Mouse (Mus musculus): ENCODE data around the gene Ccnd3.
"Not testable (repeated sequence)": the region's sequence is repeated elsewhere in the genome, so short reads cannot be mapped to it uniquely, and the experiment has no call there.

Ccnd3 gene

GRCm38 (mm10) chr17:47595248-47596161 is 90.7 kb downstream of the Ccnd3 start:
- no peak for DNase-seq (ENCODE audit: low spot score)

- DNase-seq (ENCODE audit: low spot score), result no peak
Observed at GRCm38 (mm10) chr17:47596162-47596838, 91.4 kb downstream of the Ccnd3 start.

DNA sequence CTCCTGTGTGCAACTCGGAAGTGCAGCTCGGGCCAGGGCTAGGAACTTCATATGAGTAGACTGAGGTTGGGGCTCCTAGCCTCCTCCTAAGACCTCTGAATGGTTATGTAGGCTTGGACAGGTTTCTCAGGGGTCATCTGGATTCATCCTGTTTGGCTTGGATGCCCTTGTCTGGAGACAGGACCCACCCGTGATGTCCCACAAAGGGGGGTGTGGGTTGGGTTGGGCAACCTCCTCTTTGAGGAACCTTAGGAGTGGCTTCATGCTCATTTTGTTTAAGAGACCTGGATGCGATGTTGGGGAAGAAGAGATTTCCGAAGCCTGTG is 92.0 kb downstream of the Ccnd3 start:
- DNase-seq (ENCODE audit: low spot score), result no peak

DNA sequence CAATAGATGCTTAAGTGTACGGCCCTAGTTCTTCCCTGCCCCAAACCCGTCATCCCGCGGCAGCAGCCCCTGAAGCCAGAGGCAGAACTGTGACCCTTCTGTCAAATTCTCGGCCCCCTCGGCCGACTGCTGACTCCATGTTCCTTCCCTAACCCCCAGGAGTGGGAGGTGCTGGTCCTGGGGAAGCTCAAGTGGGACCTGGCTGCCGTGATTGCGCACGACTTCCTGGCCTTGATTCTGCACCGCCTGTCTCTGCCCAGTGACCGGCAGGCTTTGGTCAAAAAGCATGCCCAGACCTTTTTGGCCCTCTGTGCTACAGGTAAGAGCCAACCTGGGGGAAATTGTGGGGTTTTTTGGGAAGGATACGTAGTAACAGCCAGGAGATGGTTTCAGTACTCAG is 92.4 kb downstream of the Ccnd3 start:
- no peak for DNase-seq (ENCODE audit: low spot score)

DNA sequence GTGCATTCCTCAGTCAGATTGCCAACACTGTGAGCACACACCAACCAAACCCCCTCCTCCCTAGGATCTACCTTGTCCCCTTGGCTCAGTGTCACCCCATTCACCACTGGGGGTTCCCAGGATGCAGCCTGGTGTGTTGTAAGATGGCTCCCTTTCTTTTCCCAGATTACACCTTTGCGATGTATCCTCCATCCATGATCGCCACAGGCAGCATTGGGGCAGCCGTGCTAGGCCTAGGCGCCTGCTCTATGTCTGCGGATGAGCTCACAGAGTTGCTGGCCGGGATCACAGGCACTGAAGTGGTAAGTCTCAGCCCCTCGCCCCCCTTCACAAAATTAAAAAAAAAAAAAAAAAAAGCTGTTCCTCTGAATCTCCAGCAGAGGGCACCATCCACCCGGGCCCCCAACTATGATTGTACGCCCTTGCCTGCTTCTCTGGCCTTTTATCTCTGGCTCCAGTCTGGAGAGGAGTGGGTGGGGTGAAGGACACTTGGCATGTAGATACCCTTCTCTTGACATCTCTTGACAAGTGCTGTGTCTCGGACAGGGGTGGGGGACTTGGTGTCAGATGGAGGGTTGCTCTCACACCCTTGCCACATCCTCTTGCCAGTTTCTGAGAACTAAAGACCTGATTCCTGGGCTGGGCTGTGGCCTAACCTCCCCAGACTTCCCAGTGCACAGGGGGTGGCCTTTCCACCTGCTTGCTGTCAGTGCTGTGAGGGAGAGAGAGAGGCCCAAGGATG is 93.2 kb downstream of the Ccnd3 start:
- no peak for DNase-seq (ENCODE audit: low spot score)

- not testable (repeated sequence) for DNase-seq (ENCODE audit: low spot score)
Observed at GRCm38 (mm10) chr17:47598580-47599304, 93.9 kb downstream of the Ccnd3 start.

- DNase-seq (ENCODE audit: low spot score), result no peak
Observed at GRCm38 (mm10) chr17:47599511-47600297, 94.9 kb downstream of the Ccnd3 start.

DNA sequence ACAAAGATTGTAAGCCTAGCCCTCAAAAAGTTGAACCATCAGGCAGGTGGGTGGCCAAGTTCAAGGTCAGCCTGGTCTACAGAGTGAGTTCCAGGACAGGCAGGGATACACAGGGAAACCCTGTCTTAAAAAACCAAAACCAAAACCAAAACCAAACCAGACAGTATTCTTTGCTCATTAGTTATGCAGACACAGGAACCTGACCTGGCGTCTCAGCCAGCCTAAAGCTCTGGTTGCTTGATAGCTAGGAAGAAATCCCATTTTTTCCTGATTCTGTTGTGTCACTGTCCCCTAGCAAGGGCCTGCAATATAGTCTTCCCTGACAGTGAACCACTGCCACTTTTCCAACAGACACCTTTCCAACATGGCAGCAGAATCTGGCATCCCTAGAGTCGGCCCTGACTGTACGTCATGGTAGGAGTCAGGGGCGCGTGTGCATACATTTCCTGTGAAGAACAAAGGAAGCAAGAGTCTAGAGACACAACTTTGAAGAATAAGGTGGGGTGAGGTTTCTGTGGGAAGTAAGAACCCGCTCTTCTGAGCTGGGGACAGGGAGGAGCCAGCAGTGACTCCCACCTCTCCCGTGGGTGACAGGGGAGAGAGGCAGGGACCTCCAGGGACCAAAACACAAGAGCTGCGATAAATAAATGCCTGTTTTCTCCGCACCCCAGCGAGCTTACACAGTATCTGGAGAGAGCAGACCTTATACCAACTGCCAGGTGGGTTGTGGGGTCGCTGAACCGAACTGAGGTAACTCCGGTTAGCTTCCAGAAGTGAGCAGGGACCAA is 95.9 kb downstream of the Ccnd3 start:
- DNase-seq (ENCODE audit: low spot score), result no peak

DNA sequence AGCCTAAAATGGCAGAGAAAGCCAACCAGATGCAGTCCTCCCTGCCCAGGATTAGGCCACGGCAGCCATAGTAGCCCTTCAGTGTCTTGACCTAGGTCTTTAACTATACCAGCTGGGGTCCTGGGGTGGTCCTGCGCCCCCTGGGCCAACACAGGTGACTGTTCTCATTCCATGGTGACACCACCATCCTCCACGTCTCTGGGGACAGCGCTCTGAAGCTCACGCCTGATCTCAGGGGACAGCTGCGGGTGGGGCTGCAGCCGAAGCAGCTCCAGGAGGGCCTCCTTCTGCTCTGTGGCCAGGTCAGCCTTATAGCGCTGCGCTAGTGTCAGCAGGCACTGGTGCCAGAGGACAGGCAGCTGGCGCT is 96.5 kb downstream of the Ccnd3 start:
- no peak for DNase-seq (ENCODE audit: low spot score)

- no peak for DNase-seq (ENCODE audit: low spot score)
Observed at GRCm38 (mm10) chr17:47602289-47602688, 97.4 kb downstream of the Ccnd3 start.

GRCm38 (mm10) chr17:47606220-47606619 is 101.4 kb downstream of the Ccnd3 start:
- DNase-seq (ENCODE audit: low spot score), result no peak

- no peak for DNase-seq (ENCODE audit: low spot score)
Observed at GRCm38 (mm10) chr17:47609182-47609581, 104.3 kb downstream of the Ccnd3 start.

DNA sequence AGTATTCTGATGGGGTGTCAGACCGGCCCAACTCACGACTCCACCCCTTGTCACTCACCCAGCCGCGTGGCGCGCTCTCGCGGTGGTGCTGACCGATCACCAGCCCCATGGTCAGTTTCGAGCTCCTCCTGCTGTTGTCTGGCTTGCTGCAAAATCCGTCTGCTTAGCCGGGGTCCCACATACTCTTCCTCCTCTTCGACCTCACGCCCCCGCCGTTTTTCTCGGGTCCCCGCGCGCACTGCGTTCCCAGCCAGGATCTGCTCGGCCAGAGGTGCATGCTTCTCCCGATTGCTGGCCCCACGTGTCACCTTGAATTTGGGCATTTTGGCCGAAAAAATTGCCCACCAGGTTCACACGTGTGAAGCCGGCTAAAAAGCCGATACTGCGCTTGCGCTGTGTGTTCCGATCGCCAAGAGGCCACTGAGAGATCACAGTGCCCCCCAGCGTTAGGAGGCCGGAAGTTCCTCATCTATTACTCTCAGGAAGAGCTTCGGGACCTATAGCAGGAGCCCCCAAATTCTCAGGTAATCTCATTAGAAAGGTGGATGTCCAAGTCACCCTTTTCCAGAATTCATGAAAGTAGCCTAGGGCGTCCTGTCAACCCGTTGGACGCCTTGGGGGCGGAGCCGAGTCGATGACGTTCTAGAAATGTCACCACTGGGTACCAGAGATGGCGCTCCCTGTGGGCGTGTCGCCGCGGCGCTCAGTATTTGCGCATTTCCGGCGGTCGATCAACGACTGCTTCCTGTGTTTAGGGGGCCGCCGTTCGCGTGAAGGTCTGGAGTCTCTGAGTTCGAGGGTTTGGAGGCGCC is 106.2 kb downstream of the Ccnd3 start, which contains the start of the genes Bysl, Med20 and Gm20517:
Gene Bysl, minus strand, starts transcription at position 644 of the 812 bp plus-strand sequence.
Gene Med20, plus strand, starts transcription at position 734 of the 812 bp plus-strand sequence.
Gene Gm20517, plus strand, starts transcription at position 741 of the 812 bp plus-strand sequence.
- DNase-seq (ENCODE audit: low spot score), result peak; percentile 90

GRCm38 (mm10) chr17:47611661-47611982 is 106.8 kb downstream of the Ccnd3 start:
- DNase-seq (ENCODE audit: low spot score), result no peak

GRCm38 (mm10) chr17:47614018-47614417 is 109.2 kb downstream of the Ccnd3 start:
- DNase-seq (ENCODE audit: low spot score), result no peak

DNA sequence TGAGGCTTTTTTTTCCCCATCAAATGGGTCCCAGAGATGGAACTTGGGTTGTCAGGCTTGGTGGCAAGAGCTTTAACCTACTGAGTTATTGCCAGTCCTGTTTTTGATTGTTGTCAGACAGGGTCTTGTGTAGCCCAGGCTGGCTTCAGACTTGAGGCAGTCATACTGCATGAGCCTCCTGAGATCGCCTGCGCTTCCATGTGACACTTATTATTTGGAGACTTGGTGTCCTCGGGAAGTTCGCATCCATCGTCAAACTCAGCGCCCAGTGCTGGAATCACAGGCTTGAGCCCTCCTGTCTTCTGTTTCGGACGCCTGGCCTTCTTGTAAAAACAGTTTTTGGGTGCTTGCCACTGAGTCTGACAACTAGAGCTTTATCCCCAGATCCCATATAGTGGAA is 111.3 kb downstream of the Ccnd3 start:
- DNase-seq (ENCODE audit: low spot score), result no peak

GRCm38 (mm10) chr17:47616652-47617051 is 111.8 kb downstream of the Ccnd3 start:
- DNase-seq (ENCODE audit: low spot score), result no peak

DNA sequence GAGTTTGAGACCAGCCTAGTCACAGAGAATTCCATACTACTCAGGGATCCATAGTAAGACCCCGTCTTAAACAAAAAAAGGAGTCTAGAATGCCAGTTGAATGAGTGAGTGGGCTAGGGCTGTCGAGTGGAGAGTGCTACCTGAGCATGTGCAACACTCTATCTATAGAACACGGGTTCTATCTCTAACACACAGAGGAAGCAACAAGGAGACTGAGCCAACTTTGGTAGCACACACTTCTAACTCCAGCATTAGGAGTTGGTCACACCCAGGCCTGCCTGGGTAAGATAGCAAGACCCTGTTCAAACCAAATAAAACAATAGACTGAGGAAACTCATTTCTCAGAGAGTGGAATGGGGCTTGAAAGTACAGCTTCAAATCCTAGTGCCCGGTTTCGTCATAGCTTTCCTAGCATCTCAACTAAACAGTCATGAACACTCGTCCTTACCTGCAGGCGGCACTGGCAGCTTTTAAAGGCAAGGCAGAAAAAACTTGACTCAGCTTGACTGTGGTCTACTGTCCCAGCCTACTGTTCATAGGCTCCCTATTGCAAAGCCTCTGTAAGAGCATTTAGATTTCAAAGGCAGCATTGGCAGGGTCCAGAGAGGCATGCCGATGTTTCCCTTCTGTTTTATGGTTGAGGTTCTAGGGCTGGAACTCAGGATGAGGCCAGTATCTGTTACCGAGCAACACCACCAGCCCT is 112.9 kb downstream of the Ccnd3 start:
- no peak for DNase-seq (ENCODE audit: low spot score)

Data from ovary, adult 18-20 months (tissue).